Mouse (Mus musculus): ENCODE results near the gene Ankrd34a.
A peak's percentile ranks its signal among the peaks of the same experiment; 100 is the strongest.

The Ankrd34a gene

GRCm38 (mm10) chr3:96606618-96607017, 10.2 kb downstream of the Ankrd34a start:
- DNase-seq (ENCODE audit: low spot score in 2 of 2), result no peak

GRCm38 (mm10) chr3:96617941-96618340, 21.5 kb downstream of the Ankrd34a start:
- DNase-seq (ENCODE audit: low spot score in 2 of 2), result no peak

GRCm38 (mm10) chr3:96623201-96623600, 26.8 kb downstream of the Ankrd34a start:
- DNase-seq (ENCODE audit: low spot score in 2 of 2), result no peak

- peak; percentile 83 to 95 for DNase-seq (ENCODE audit: low spot score in 2 of 2)
These were observed 33.5 kb downstream of the Ankrd34a start, which contains the start of gene Rbm8a for GRCm38 (mm10) chr3:96629729-96630600. TSS of gene Rbm8a (plus strand) at chr3:96629933.

GRCm38 (mm10) chr3:96632058-96632457, 35.6 kb downstream of the Ankrd34a start:
- DNase-seq (ENCODE audit: low spot score in 2 of 2), result no peak

- no peak for DNase-seq (ENCODE audit: low spot score in 2 of 2)
These were observed 37.6 kb downstream of the Ankrd34a start for GRCm38 (mm10) chr3:96634015-96634414.

GRCm38 (mm10) chr3:96634928-96635879, 38.8 kb downstream of the Ankrd34a start, which contains the start of the genes Pex11b and Gm42957:
TSS of gene Pex11b (plus strand) at chr3:96635376.
TSS of gene Gm42957 (plus strand) at chr3:96635474.
- peak; percentile 80 to 82 for DNase-seq (ENCODE audit: low spot score in 2 of 2)

GRCm38 (mm10) chr3:96635906-96636305, 39.5 kb downstream of the Ankrd34a start:
- DNase-seq (ENCODE audit: low spot score in 2 of 2), result no peak

- DNase-seq (ENCODE audit: low spot score in 2 of 2), result no peak
These were observed 40.0 kb downstream of the Ankrd34a start for GRCm38 (mm10) chr3:96636448-96636847.

- peak in 1 of 2 experiments; percentile 53 for DNase-seq (ENCODE audit: low spot score in 2 of 2)
These were observed 42.8 kb downstream of the Ankrd34a start for GRCm38 (mm10) chr3:96639219-96639618.

- no peak for DNase-seq (ENCODE audit: low spot score in 2 of 2)
These were observed 48.7 kb downstream of the Ankrd34a start, which contains the start of gene Itga10 for GRCm38 (mm10) chr3:96645018-96645649. TSS of gene Itga10 (plus strand) at chr3:96645584.

GRCm38 (mm10) chr3:96647365-96647764, 50.9 kb downstream of the Ankrd34a start:
- DNase-seq (ENCODE audit: low spot score in 2 of 2), result no peak

Data from cerebellum, postnatal 4 days (tissue).